Mouse (Mus musculus) gastrocnemius, adult 2 months (tissue): ENCODE measurements at regions not wholly inside any gene's neighbourhood (a gene's known extent, or its start where the extent isn't known, plus 50 kb on each side); places are given as distances from the start of the nearest gene placed in this dataset.

Source experiments
- DNase-seq: peaks from one replicate; pipeline ENCODE4 v3.0.0; 2022
- H3K27ac ChIP-seq: fragments of 200-600 bp; 2 replicates; pipeline ENCODE4 v1.8.1; 2022; ENCODE audit warnings: mild to moderate bottlenecking
- H3K4me3 ChIP-seq: fragments of 200-600 bp; 2 replicates; pipeline ENCODE4 v1.8.1; 2022; ENCODE audit warnings: mild to moderate bottlenecking, moderate library complexity
- CTCF ChIP-seq: fragments of 200-600 bp; IDR thresholded peaks from 2 replicates; pipeline ENCODE4 v1.8.1; 2022; ENCODE audit warnings: antibody characterized with exemption, mild to moderate bottlenecking, moderate library complexity
- intact Hi-C: fragments of 180-260 bp; cut with DNase I; formaldehyde crosslinking; loops from one replicate; pipeline ENCODE4 v1.15.1; 2025

DNA sequence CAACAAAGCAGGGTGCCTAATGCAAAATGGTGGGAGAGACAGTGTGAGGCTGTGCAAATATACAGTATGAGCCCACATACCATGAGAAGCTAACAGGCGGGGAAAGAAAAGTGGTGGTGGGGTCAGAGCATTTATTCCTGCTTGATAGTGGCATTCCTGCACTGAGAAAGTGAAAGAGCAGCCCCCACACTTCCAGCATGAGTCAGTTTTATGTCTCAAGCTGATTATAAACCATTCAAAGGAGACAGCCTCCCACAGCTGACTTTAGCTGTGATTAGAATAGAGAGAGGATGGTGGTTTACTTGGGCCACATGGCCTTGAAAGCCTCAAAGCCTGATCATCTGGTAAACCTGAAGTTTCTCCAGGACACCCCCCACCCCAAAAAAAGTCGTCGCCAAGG, 64.4 kb downstream of the Gm43517 start:
- intact Hi-C loops: no loop called here
- TF ChIP-seq CTCF: no peak
- Histone ChIP-seq H3K4me3 (no peak overlapping the region), H3K27ac (no peak overlapping the region)
- DNase-seq: no peak

DNA sequence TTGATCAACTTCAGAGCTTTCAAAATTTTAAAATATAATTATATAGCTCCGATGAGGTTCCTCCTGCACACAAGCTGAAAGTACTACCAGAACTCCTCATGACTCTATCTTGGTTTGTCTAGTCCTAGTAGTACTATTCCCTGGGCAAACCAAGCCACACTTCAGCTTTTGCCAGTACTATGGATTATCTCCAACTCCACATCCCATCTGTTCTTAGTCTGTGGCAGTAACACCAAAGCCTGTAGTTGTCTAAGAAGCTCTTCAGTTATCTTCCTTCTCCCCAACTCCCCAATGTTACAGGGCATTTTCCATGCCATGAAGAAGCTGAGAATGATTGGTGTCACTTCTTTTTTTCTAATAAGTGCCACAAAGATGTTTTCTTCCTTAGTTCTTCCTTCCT, 83.1 kb downstream of the Gm43517 start:
- no peak for TF ChIP-seq CTCF
- H3K4me3 ChIP-seq: no peak overlapping the region
- no peak for DNase-seq
- intact Hi-C loops: no loop called here
- no peak overlapping the region for H3K27ac ChIP-seq

DNA sequence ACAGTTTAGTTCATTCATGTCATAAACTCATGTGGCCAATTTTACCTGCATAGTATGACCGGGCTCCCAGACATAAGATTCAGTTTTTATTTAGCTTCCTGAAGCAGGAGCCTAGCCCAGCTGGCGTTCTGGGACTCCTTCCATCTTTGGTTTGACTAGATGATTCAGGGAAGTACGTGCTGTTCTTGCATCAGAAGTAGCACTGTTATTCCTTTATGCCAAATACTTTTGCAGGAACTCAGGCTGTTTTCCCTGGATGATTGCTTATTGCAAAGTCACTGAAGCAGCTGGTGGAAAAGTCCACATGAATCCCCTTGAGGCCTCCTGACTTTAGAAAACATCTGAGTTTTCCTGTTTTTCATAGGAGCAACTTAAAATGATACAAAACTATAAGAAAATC, 88.4 kb downstream of the Gm43517 start:
- TF ChIP-seq CTCF: no peak
- intact Hi-C loops: no loop called here
- H3K27ac ChIP-seq: peak overlapping the region; percentile 46
- DNase-seq: peak; percentile 58
- no peak overlapping the region for H3K4me3 ChIP-seq

DNA sequence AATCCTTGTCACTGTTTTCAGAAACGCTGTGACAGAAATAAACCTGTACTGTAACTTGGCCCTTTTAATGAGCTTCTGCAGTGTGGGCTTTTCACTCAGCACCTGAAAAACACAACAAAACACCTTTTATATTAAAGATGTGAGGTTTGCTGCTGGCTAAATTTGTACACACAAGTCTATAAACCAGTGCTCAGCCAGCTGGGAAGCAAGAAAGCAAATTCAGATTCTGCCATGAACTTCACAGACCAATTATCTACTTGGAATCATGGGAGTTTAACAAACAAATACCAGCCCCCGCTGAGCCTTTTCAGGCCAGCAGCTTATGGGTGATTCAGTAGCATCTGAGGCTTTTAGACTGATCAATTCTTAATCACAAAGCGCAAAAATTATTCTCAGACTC, 95.7 kb downstream of the Gm43517 start:
- Histone ChIP-seq H3K27ac (no peak overlapping the region), H3K4me3 (no peak overlapping the region)
- intact Hi-C loops: no loop called here
- no peak for TF ChIP-seq CTCF
- no peak for DNase-seq

DNA sequence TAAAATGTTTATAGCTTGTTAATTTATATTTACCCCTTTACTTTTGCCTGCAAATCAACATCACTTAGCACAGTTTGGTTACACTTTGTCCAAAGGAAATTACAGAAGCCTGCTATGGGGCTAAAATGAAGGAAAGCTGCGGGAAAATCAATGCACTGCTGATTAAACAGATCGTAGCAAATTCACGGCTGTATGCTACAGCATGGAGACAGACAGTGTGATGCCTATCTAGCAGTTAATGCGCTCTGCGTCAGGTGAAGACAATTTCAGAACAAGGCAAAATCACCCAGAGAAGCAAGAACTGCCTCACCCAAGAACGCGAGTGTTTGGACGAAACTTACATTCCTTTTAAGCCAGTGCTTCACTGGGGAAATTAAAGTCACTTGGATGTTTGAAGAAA, 96.2 kb downstream of the Gm43517 start:
- DNase-seq: no peak
- Histone ChIP-seq H3K27ac (no peak overlapping the region), H3K4me3 (no peak overlapping the region)
- TF ChIP-seq CTCF: no peak
- intact Hi-C loops: no loop called here

DNA sequence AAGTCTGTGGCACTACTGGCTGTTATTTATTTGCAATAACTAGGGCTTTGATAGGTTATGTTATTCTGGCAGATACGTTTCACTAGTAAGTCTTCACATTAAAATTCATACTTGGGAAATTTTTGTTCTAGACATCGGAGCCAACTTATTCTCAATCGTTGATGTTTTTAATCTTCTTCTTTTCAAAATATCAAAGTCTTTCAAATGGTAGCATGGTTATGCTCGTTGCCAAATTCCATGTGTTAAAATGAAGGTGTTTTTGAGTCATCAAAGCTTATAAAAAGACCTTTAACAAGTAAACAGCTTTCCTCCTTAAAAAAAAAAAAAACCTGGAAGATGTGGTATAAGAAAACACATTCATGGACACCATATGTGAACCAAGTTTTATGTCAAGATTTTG, 97.4 kb downstream of the Gm43517 start:
- TF ChIP-seq CTCF: no peak
- Histone ChIP-seq H3K4me3 (no peak overlapping the region), H3K27ac (no peak overlapping the region)
- no peak for DNase-seq
- intact Hi-C loops: no loop called here

DNA sequence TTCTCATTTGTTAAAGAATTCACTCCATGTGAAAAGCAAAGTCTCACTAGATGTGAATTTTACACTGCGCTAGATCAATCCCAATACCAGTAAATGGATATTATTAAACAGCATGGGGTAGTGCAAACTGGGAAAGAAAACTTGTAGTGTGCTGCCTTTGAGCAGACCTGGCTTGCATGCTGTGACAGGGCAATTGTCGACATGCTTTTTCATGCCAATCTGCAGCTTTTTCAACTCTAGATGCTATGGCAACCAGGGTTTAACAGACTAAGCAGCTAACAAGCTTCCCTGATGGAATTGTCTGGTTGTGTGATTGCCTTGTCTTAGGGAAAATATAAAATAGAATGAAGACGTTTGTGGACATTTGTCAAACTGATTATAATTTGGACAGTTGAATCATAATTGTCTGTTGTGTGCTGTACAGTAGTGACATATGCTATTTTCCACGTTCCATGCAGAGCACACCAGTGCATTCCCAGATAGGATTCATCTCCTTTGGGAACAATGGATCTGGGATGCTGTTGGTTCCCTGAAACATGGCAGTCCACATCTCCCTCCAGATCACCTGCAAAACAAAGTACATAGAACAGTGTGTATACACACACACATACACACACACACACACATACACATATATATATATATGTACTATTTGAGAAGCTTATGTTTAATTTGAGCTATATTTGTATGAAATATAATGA, 99.2 kb downstream of the Gm43517 start:
- no peak for DNase-seq
- Histone ChIP-seq H3K4me3 (no peak overlapping the region), H3K27ac (no peak overlapping the region)
- intact Hi-C loops: no loop called here
- TF ChIP-seq CTCF: no peak

DNA sequence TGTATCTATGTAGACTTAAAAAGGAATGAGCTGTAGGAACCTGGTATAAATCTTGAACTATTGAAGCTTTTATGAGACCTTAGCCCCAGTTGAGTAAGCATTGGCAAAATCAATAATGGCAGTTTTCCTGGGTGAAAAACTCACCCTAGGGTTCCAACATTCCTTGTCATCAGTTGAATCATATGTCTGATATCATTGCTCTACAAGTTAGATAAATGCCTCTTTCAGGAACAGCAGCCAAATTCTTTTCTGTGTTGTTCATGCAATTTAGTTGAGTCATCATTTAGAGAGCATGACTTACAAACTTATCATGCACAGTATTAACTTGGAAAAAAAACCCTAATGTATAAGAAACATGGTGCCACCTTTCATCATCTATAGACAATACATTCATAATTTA, 128.2 kb downstream of the Gm43517 start:
- H3K4me3 ChIP-seq: no peak overlapping the region
- intact Hi-C loops: no loop called here
- H3K27ac ChIP-seq: no peak overlapping the region
- TF ChIP-seq CTCF: no peak
- DNase-seq: no peak

DNA sequence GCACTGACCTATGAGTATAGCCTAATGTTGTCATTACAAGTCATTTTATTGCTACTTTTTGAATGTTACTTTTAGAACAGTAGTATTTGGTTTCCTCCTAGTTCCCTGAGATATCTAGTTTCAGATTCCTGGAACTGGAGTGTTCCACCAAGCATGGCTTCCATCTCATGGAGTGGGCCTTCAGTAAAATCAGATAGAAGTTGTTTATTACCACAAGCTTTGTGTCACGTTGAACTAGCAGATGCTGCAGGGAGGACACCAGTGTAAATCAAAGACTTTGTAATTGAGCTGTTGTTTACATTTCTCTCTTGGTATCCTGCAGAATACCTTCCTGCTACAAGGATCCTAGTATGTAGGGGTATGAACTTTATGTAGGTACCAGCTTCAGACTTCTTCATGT, 129.6 kb downstream of the Gm43517 start:
- Histone ChIP-seq H3K27ac (no peak overlapping the region), H3K4me3 (no peak overlapping the region)
- intact Hi-C loops: no loop called here
- no peak for DNase-seq
- no peak for TF ChIP-seq CTCF
